Mouse (Mus musculus) stomach, embryonic 16.5 days (tissue): ENCODE measurements around the gene Tmem108. TPM values are rescaled to one million over a fixed set of nuclear protein-coding genes. Genes with fewer than 3 reads are reported as not detected.
A peak's percentile ranks its signal among the peaks of the same experiment; 100 is the strongest.

ENCODE experiments used
- ATAC-seq: fragments of 200-750 bp; cut with Nextera tagmentation; 2 replicates; pipeline ENCODE4 v1.8.0; 2017; ENCODE audit warnings: moderate number of reproducible peaks, moderate TSS enrichment; ENCODE audit not compliant: insufficient read depth, low FRiP score
- H3K27ac ChIP-seq: fragments of 300-500 bp; sonication (generic); 2 replicates; pipeline ENCODE4 v1.5.1; 2014; ENCODE audit warnings: low read length
- H3K27me3 ChIP-seq: fragments of 300-500 bp; sonication (generic); 2 replicates; pipeline ENCODE4 v1.6.1; 2014; ENCODE audit warnings: low read length, control low read depth, mixed read lengths; ENCODE audit not compliant: control insufficient read depth, insufficient read depth
- H3K36me3 ChIP-seq: fragments of 300-500 bp; sonication (generic); 2 replicates; pipeline ENCODE4 v1.6.1; 2014; ENCODE audit warnings: low read length; ENCODE audit not compliant: control insufficient read depth, insufficient read depth
- H3K4me1 ChIP-seq: fragments of 300-500 bp; sonication (generic); 2 replicates; pipeline ENCODE4 v1.6.1; 2014; ENCODE audit warnings: low read length, control low read depth, mixed read lengths; ENCODE audit not compliant: control insufficient read depth, insufficient read depth
- H3K4me2 ChIP-seq: fragments of 300-500 bp; sonication (generic); 2 replicates; pipeline ENCODE4 v1.6.1; 2014; ENCODE audit warnings: low read depth, low read length, mixed read lengths
- H3K4me3 ChIP-seq: fragments of 300-500 bp; sonication (generic); replicated peaks from 2 replicates; pipeline ENCODE4 v1.5.1; 2014; ENCODE audit warnings: mild to moderate bottlenecking, low read length
- H3K9ac ChIP-seq: fragments of 300-500 bp; sonication (generic); 2 replicates; pipeline ENCODE4 v1.6.1; 2014; ENCODE audit warnings: low read length
- H3K9me3 ChIP-seq: fragments of 300-500 bp; sonication (generic); replicated peaks from 2 replicates; pipeline ENCODE4 v1.6.1; 2016; ENCODE audit warnings: low read length, control low read depth; ENCODE audit not compliant: control insufficient read depth
- WGBS: fragments of 180-500 bp; shearing (Covaris S2); extraction: QIAGEN DNeasy Blood & Tissue Kit; methylation state at CpG from one replicate; pipeline ENCODE4 v1.1.7; 2014; 5-methylcytosine and 5-hydroxymethylcytosine counted together
- polyA plus RNA-seq: library from polyadenylated mRNA; unstranded; fragments of >200 nt; fragmentation: Nextera tagmentation; extraction: Ambion mirVana; gene quantifications from 2 replicates; pipeline ENCODE4 v1.2.1, GENCODE M21; 2015

Tmem108 gene
- polyA plus RNA-seq, 1 experiment from 2014 or later = 10.3 TPM

DNA sequence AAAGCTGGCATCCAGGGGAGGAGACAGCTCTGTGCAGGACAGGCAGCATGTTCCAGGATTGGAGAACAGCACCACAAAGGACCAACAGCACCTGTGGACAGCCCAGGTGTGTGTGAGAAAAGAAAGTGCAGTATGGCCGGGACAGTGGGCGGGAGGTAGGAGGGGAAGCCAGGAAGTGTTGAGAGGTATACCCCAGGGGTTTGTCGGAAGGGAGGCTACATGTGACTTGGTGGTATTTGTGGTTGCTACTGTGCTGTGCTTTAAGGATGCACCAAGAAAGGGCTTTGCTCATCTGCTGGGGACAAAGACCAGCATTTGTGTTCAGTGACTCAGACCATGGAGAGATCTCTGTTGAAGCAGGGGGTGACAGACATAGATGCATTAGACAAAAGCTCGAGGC is 271.8 kb downstream of the Tmem108 start:
- H3K27ac ChIP-seq = no peak overlapping the region

DNA sequence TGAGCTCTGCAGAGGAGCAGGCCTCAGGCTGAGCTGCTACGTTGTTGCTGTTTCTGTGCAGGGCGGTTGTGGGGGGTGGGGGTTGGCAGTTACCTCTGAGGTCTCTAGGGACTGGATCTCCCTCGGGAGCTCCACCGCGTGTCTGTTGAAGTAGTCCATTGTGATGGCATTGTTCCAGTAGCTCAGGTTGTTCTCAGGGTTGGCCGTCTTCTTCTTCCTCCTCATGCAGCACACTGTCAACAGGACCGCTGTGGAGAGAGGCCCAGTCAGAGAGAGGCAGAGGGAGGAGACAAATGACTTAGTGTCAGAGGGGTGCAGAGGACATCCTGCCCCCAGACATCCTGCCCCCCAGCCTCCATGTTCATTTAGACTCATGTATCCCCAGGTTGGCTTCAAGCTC is 272.5 kb downstream of the Tmem108 start:
- no peaks in the 10 kb centered on the region for H3K36me3 ChIP-seq
- no peak for ATAC-seq
- peak overlapping the region; percentile 31; the same call in 1 of the 2 replicates for H3K9ac ChIP-seq
- H3K4me1 ChIP-seq = 0 out of 2 replicates have a peak, but pooled peaks cover 5% of the 10 kb centered on the region
- WGBS = 39% methylated on average over 7 of the region's 7 CpGs
- H3K4me3 ChIP-seq = no peak overlapping the region
- H3K4me2 ChIP-seq = no peak overlapping the region
- no peaks in the 10 kb centered on the region for H3K27me3 ChIP-seq
- H3K9me3 ChIP-seq = no peaks in the 10 kb centered on the region
- H3K27ac ChIP-seq = no peak overlapping the region

More for the DNA sequence above, 271.8 kb downstream of the Tmem108 start:
- 0 out of 2 replicates have a peak, but pooled peaks cover 5% of the 10 kb centered on the region for H3K4me1 ChIP-seq
- no peak for ATAC-seq
- H3K27me3 ChIP-seq = no peaks in the 10 kb centered on the region
- no peaks in the 10 kb centered on the region for H3K36me3 ChIP-seq
- no peak overlapping the region for H3K9ac ChIP-seq
- H3K9me3 ChIP-seq = no peaks in the 10 kb centered on the region
- 79% methylated on average over 4 of the region's 4 CpGs for WGBS
- no peak overlapping the region for H3K4me3 ChIP-seq
- no peak overlapping the region for H3K4me2 ChIP-seq

DNA sequence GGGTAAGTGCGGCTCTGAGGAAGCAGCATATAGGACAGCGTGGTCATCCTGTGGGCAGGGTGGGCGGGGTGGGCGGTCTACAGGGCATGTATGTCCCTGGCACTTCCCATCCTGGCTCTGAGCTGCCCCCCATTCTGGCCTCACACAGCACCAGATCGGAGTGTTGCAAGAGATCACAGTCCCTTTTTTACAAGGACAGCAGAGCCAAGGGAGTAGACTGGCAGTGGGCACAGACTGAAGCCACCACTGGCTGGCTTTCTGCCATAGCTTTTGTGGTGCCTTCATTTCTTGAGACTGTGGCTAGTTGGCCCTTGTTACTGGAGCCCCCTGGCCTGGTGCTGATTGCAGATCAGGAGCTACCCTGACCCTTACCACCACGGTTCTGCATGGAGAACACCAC is 275.4 kb downstream of the Tmem108 start:
- no peak overlapping the region for H3K9ac ChIP-seq
- 88% methylated on average over 6 of the region's 6 CpGs for WGBS
- H3K9me3 ChIP-seq = no peaks in the 10 kb centered on the region
- no peak overlapping the region for H3K4me3 ChIP-seq
- H3K36me3 ChIP-seq = no peaks in the 10 kb centered on the region
- ATAC-seq = no peak
- H3K27me3 ChIP-seq = no peaks in the 10 kb centered on the region
- 0 out of 2 replicates have a peak, but pooled peaks cover 5% of the 10 kb centered on the region for H3K4me1 ChIP-seq
- H3K4me2 ChIP-seq = no peak overlapping the region
- no peak overlapping the region for H3K27ac ChIP-seq

DNA sequence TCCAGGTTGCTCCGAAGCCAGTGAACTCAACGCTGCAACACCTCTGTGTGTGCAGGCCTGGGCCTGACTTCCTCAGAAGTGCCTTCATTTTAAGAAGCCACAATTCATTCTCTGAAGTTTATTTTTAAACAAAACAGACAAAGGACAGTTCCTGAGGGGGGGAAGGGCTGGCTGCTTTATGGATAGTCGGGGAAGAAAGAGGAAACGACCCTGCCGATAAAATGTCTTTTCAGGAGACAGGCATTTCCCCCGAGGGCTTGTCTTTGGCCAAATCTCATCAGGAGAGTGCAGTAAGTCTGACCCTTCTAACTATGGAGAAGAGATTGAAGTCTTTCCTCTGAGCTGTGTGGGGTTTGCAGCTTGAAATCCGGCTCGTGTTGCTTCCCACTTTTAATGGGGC is 276.0 kb downstream of the Tmem108 start:
- no peak overlapping the region for H3K4me2 ChIP-seq
- WGBS = 23% methylated on average over 8 of the region's 8 CpGs
- no peak for ATAC-seq
- H3K36me3 ChIP-seq = no peaks in the 10 kb centered on the region
- no peak overlapping the region for H3K9ac ChIP-seq
- no peaks in the 10 kb centered on the region for H3K27me3 ChIP-seq
- peaks cover 9% of the 10 kb centered on the region; the same call in 1 of the 2 replicates for H3K4me1 ChIP-seq
- peak overlapping the region; percentile 36; the same call in 1 of the 2 replicates for H3K27ac ChIP-seq
- no peak overlapping the region for H3K4me3 ChIP-seq
- no peaks in the 10 kb centered on the region for H3K9me3 ChIP-seq

DNA sequence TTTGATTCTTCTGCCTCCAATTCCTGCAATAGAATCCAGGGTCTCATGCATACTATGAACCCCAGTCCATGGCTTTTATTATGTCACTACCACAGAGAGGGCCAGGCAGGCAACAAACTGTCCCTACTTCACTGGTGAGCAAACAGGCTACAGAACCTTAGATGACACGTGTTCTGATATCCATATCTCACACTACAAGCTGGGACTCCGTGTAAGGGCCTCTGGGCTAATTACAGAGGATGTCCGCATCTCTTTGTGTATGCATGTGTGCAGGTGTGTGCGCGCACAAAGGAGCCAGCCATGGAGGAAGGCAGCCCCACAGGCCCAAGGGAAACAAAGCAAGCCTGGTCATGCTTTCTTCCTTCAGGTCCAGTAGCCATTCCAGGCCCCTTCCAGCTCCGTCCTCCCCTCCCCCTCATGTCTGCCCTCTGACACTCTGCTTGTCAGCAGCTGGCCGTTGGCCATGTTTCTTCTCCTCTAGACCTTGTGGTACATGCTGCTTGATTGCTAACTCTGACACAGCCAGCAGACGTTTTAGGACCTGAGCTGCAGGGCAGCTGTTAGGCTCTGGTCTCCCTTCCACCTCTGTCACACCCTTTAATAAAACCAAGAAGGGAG is 280.9 kb downstream of the Tmem108 start:
- Histone ChIP-seq H3K4me2 (no peak overlapping the region), H3K4me1 (peaks cover 4% of the 10 kb centered on the region; the same call in 1 of the 2 replicates), H3K9ac (no peak overlapping the region), H3K4me3 (no peak overlapping the region), H3K27me3 (no peaks in the 10 kb centered on the region), H3K9me3 (no peaks in the 10 kb centered on the region), H3K36me3 (no peaks in the 10 kb centered on the region), H3K27ac (no peak overlapping the region)
- WGBS = 42% methylated on average over 8 of the region's 8 CpGs
- ATAC-seq = peak; percentile 25; the same call in 1 of the 2 replicates

DNA sequence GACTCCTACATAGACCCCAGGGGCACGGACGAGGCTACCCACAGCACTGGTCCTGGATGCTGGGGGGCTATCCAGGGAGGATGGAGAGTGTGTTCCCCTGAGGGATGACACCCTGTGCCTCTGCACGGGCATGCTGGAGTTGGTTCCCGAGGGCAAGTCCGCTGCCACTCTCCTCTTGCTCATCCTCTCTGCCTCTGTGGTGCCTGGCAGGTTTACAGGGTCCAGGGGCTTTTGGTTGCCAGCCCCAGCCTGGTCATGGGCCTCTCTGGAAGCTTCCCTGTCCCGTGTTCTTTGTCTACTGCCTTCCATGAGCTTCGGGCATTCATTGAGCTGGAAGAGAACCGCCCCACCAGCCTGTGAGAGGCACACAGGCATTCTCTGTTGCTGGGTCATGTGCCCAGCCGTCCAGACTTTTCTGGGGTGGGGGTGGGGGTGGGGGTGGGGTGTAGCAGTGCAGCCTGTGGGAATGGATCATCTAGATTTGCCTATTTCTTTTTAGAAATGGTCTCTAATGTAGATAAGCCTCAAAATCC is 281.5 kb downstream of the Tmem108 start, which contains the start of gene Bfsp2:
Bfsp2 (minus strand) TSS at position 377 of the 533 bp plus-strand sequence.
- 77% methylated on average over 9 of the region's 9 CpGs for WGBS
- Histone ChIP-seq H3K27me3 (no peaks in the 10 kb centered on the region), H3K9me3 (no peaks in the 10 kb centered on the region), H3K36me3 (no peaks in the 10 kb centered on the region), H3K27ac (no peak within 1 kb of the TSS), H3K4me2 (no peak within 1 kb of the TSS), H3K9ac (no peak within 1 kb of the TSS), H3K4me3 (no peak within 1 kb of the TSS), H3K4me1 (peaks cover 4% of the 10 kb centered on the region; the same call in 1 of the 2 replicates)
- no peak for ATAC-seq

DNA sequence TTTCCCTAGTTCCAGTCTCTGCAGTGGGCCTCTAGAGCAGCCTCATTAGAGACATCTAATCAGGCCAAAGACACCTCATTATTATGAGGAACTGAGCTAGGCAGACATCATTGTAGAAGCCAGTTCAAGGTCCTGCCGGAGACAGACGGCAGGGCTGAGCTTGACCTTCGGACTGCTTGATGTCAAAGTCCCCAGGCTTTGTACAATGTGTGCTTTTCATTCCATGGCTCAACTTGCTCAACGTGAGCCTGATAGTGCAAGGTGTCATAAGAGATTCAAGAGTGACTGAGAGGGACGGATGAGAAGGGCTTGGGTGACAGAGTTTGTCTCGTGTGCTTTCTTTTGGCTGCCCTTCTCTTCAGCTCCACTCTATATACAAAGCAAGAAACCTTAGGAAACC is 286.2 kb downstream of the Tmem108 start:
- no peak overlapping the region for H3K4me2 ChIP-seq
- H3K4me3 ChIP-seq = no peak overlapping the region
- H3K27ac ChIP-seq = no peak overlapping the region
- H3K27me3 ChIP-seq = no peaks in the 10 kb centered on the region
- no peaks in the 10 kb centered on the region for H3K9me3 ChIP-seq
- no peaks in the 10 kb centered on the region for H3K36me3 ChIP-seq
- no peak for ATAC-seq
- 69% methylated on average over 6 of the region's 6 CpGs for WGBS
- H3K9ac ChIP-seq = no peak overlapping the region
- H3K4me1 ChIP-seq = no peaks in the 10 kb centered on the region

DNA sequence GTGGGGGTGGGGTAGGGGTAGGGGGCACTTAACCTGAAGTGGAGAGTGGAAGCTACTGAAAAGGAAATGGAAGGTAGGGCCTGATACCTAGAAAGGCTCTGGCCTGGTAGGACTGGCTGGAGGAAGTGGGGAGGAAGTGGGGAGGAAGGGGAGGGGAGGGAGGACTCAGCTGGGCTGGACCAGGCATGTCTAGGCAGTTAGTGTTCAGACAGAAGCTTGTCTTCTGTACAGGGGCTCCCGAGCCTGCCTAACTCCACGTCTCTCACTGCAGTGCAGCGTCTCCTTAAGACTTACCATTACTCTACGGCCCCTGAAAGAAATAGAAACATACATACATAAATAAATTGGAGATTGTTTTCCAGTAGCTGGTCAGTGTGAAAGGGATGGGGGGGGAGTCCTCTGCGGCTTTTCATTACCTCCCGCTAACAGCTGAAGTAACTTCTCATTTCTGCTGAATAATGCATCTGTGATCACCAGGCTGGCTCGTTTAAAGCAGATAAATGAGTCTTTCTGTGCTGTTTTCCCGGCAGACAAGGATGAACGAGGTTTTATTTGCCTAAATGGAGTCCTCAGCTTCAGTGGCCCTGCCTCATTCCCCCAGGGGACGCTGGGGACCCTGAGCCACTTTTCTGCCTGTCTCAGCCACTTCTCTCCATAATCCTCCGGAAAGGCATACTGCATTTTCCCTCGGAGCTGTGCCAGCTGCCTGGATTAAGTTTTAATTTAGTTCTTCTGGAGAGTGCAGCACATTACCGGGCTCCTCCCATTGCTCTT is 287.5 kb downstream of the Tmem108 start:
- Histone ChIP-seq H3K9ac (0 out of 2 replicates have a peak overlapping the region, but pooled peaks have one; percentile 2), H3K27ac (no peak overlapping the region), H3K4me1 (no peaks in the 10 kb centered on the region), H3K4me3 (no peak overlapping the region), H3K9me3 (no peaks in the 10 kb centered on the region), H3K27me3 (no peaks in the 10 kb centered on the region), H3K36me3 (no peaks in the 10 kb centered on the region), H3K4me2 (0 out of 2 replicates have a peak overlapping the region, but pooled peaks have one; percentile 16)
- 25% methylated on average over 13 of the region's 13 CpGs for WGBS
- ATAC-seq = no peak

DNA sequence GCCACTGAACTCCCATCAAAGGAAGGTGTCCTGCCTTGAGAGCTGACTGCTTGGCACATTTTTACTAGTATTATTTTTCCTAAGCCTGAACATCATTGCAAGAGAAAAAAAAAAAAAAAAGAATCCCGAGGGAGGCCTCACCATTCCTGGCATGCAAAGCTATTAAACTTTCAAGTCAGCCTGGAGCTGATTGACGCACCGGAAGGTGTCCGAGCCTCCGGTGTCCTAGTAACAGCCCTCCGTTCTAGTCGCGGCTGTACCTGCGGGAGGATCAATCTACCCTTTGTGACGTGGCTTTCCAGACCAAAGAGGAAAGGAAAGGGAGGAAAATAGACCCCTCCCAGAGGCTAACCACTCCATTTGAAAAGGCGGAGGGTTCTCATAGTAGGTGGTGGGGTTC is 289.9 kb downstream of the Tmem108 start:
- WGBS = 29% methylated on average over 11 of the region's 11 CpGs
- no peak overlapping the region for H3K9ac ChIP-seq
- no peak overlapping the region for H3K27ac ChIP-seq
- H3K9me3 ChIP-seq = no peaks in the 10 kb centered on the region
- H3K4me3 ChIP-seq = no peak overlapping the region
- no peaks in the 10 kb centered on the region for H3K27me3 ChIP-seq
- no peak for ATAC-seq
- no peak overlapping the region for H3K4me2 ChIP-seq
- H3K4me1 ChIP-seq = no peaks in the 10 kb centered on the region
- no peaks in the 10 kb centered on the region for H3K36me3 ChIP-seq
